Mouse (Mus musculus) bone marrow macrophage, adult 2 months (primary cell): ENCODE data around the gene Cox5b.

Source experiments
- CTCF ChIP-seq: IDR thresholded peaks from 2 replicates; pipeline ENCODE4 v1.5.1; 2012; ENCODE audit warnings: low read depth, mild to moderate bottlenecking, low read length, moderate library complexity
- POLR2A ChIP-seq: IDR thresholded peaks from 2 replicates; pipeline ENCODE4 v1.6.1; 2012; ENCODE audit warnings: mild to moderate bottlenecking, low read depth, low read length, borderline replicate concordance

- TF ChIP-seq CTCF (no peak), POLR2A (no peak)
Measured at GRCm38 (mm10) chr1:36691271-36692155, at the start of gene Cox5b.
